Mouse (Mus musculus): ENCODE data around the gene Bad. TPM values are rescaled to one million over a fixed set of nuclear protein-coding genes. Genes with fewer than 3 reads are reported as not detected.

The Bad gene
- polyA plus RNA-seq, 1 experiment from 2014 or later: 86.6 TPM

Small RNA genes within 50 kb of the gene (microRNA-seq; reads per million reads assigned to microRNA genes)
- 0.95 reads per million for gene Mir6990

Other genes with a start within 250 kb of the Bad start
- 27.1 and 28.3 TPM in 2 replicates for gene Rps6ka4, start 101.2 kb upstream of the Bad start, polyA plus RNA-seq (2015; fragmentation: Nextera tagmentation; extraction: Ambion mirVana)
- gene Ccdc88b, start 83.7 kb upstream of the Bad start, polyA plus RNA-seq (2015; fragmentation: Nextera tagmentation; extraction: Ambion mirVana): 0.74 and 0.75 TPM in 2 replicates
- 141 and 145 TPM in 2 replicates for gene Trmt112, start 32.2 kb upstream of the Bad start, polyA plus RNA-seq (2015; fragmentation: Nextera tagmentation; extraction: Ambion mirVana)
- gene Prdx5, start 31.8 kb upstream of the Bad start, polyA plus RNA-seq (2015; fragmentation: Nextera tagmentation; extraction: Ambion mirVana): 325 and 350 TPM in 2 replicates
- 18.0 and 19.4 TPM in 2 replicates for gene Esrra, start 20.0 kb upstream of the Bad start, polyA plus RNA-seq (2015; fragmentation: Nextera tagmentation; extraction: Ambion mirVana)
- 3.4 and 3.7 TPM in 2 replicates for gene Catsperz, start 16.5 kb upstream of the Bad start, polyA plus RNA-seq (2015; fragmentation: Nextera tagmentation; extraction: Ambion mirVana)
- gene Kcnk4, start 7.3 kb upstream of the Bad start, polyA plus RNA-seq (2015; fragmentation: Nextera tagmentation; extraction: Ambion mirVana): 0.42 and 0.71 TPM in 2 replicates
- gene Gpr137, start 619 bp downstream of the Bad start, polyA plus RNA-seq (2015; fragmentation: Nextera tagmentation; extraction: Ambion mirVana): 29.5 and 30.4 TPM in 2 replicates
- 51.5 and 53.8 TPM in 2 replicates for gene Ppp1r14b, start 33.1 kb downstream of the Bad start, polyA plus RNA-seq (2015; fragmentation: Nextera tagmentation; extraction: Ambion mirVana)
- gene Plcb3, start 34.6 kb downstream of the Bad start, polyA plus RNA-seq (2015; fragmentation: Nextera tagmentation; extraction: Ambion mirVana): 44.1 and 48.8 TPM in 2 replicates
- 139 and 150 TPM in 2 replicates for gene Fkbp2, start 38.6 kb downstream of the Bad start, polyA plus RNA-seq (2015; fragmentation: Nextera tagmentation; extraction: Ambion mirVana)
- 25.1 and 37.3 TPM in 2 replicates for gene Vegfb, start 45.8 kb downstream of the Bad start, polyA plus RNA-seq (2015; fragmentation: Nextera tagmentation; extraction: Ambion mirVana)
- 26.8 and 27.3 TPM in 2 replicates for gene Dnajc4, start 50.7 kb downstream of the Bad start, polyA plus RNA-seq (2015; fragmentation: Nextera tagmentation; extraction: Ambion mirVana)
- gene Nudt22, start 54.3 kb downstream of the Bad start, polyA plus RNA-seq (2015; fragmentation: Nextera tagmentation; extraction: Ambion mirVana): 30.9 and 35.0 TPM in 2 replicates
- gene Trpt1, start 54.3 kb downstream of the Bad start, polyA plus RNA-seq (2015; fragmentation: Nextera tagmentation; extraction: Ambion mirVana): 12.6 and 13.1 TPM in 2 replicates
- gene Fermt3, start 77.6 kb downstream of the Bad start, polyA plus RNA-seq (2015; fragmentation: Nextera tagmentation; extraction: Ambion mirVana): 5.7 and 6.4 TPM in 2 replicates
- 305 and 314 TPM in 2 replicates for gene Stip1, start 98.1 kb downstream of the Bad start, polyA plus RNA-seq (2015; fragmentation: Nextera tagmentation; extraction: Ambion mirVana)
- gene Macrod1, start 114.9 kb downstream of the Bad start, polyA plus RNA-seq (2015; fragmentation: Nextera tagmentation; extraction: Ambion mirVana): 15.6 and 16.4 TPM in 2 replicates
- gene Flrt1, start 163.9 kb downstream of the Bad start, polyA plus RNA-seq (2015; fragmentation: Nextera tagmentation; extraction: Ambion mirVana): 5.4 and 6.8 TPM in 2 replicates

Data from kidney, embryonic 16.5 days (tissue).